Mouse (Mus musculus) lung, embryonic 14.5 days (tissue): ENCODE measurements around the gene Grin1. TPM values are rescaled to one million over a fixed set of nuclear protein-coding genes. Genes with fewer than 3 reads are reported as not detected.

Experiments used
- ATAC-seq: fragments of 200-750 bp; cut with Nextera tagmentation; 2 replicates; pipeline ENCODE4 v1.8.0; 2017; ENCODE audit warnings: mild to moderate bottlenecking, moderate TSS enrichment, moderate library complexity; ENCODE audit not compliant: insufficient read depth
- DNase-seq: peaks from one replicate; pipeline ENCODE4 v3.0.0-alpha.2; 2015
- H3K27ac ChIP-seq: fragments of 300-500 bp; sonication (generic); 2 replicates; pipeline ENCODE4 v1.5.1; 2014; ENCODE audit warnings: low read depth, mild to moderate bottlenecking, moderate library complexity
- H3K27me3 ChIP-seq: fragments of 300-500 bp; sonication (generic); 2 replicates; pipeline ENCODE4 v1.6.1; 2014; ENCODE audit warnings: low read length, control low read depth; ENCODE audit not compliant: insufficient read depth
- H3K36me3 ChIP-seq: fragments of 300-500 bp; sonication (generic); 2 replicates; pipeline ENCODE4 v1.6.1; 2014; ENCODE audit warnings: control low read depth; ENCODE audit not compliant: insufficient read depth
- H3K4me1 ChIP-seq: fragments of 300-500 bp; sonication (generic); 2 replicates; pipeline ENCODE4 v1.6.1; 2014; ENCODE audit warnings: antibody characterized with exemption, control low read depth; ENCODE audit not compliant: insufficient read depth
- H3K4me2 ChIP-seq: fragments of 300-500 bp; sonication (generic); 2 replicates; pipeline ENCODE4 v1.6.1; 2014; ENCODE audit warnings: mild to moderate bottlenecking
- H3K4me3 ChIP-seq: fragments of 300-500 bp; sonication (generic); 2 replicates; pipeline ENCODE4 v1.5.1; 2014; ENCODE audit warnings: low read depth, low read length
- H3K9ac ChIP-seq: fragments of 300-500 bp; sonication (generic); 2 replicates; pipeline ENCODE4 v1.6.1; 2014
- H3K9me3 ChIP-seq: fragments of 300-500 bp; sonication (generic); 2 replicates; pipeline ENCODE4 v1.6.1; 2016; ENCODE audit warnings: low read depth, low read length, control low read depth
- CTCF ChIP-seq: IDR thresholded peaks from 2 replicates; pipeline ENCODE4 v1.5.1; 2016; ENCODE audit warnings: antibody characterized with exemption, low read depth
- WGBS: fragments of 180-500 bp; shearing (Covaris S2); extraction: QIAGEN DNeasy Blood & Tissue Kit; methylation state at CpG from one replicate; pipeline ENCODE4 v1.1.7; 2014; 5-methylcytosine and 5-hydroxymethylcytosine counted together
- polyA plus RNA-seq: library from polyadenylated mRNA; unstranded; fragments of >200 nt; fragmentation: Nextera tagmentation; extraction: Ambion mirVana; gene quantifications from 2 replicates; pipeline ENCODE4 v1.2.1, GENCODE M21; 2014

The Grin1 gene
- polyA plus RNA-seq, 1 experiment from 2014 or later = 0.84 TPM

DNA sequence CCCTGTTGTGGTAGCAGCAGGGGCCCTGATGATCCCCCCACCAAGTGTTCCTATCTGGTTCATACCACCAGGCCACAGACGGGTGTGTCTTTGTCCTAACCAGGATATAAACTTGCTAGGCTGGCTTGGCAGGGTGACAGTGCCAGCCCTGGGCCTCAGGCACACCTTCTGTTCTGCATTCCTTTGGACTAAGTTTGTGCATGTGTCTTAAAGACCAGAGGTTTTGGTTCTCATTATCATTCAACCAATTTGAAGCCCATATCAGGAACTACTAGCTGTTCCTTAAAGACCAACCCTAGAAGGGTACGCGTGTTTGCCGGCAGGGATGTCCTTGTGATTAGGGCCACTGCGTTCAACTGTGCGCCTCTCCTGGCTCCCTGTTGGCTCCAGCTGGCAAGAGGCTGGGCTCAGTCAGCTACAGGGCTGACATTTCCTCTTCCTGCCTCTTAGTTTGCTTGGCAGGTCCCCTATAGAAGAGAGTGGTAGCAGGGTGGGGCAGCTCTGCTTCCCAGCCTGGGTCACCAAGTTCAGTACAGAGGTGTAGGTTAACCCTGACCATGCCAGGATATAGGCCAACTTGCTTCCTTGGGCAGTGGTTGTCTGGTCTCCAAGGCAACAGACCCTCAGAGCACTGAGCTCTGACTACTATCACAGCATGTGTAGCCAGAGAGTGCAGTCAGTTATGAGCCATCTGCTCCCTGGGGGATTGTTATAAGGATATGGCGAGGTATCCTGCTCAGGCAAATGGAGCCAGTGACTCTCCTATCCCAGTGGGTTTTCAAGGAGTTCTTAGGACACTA is 31.9 kb downstream of the Grin1 start:
- 48% methylated on average over 7 of the region's 7 CpGs for WGBS
- no peak for TF ChIP-seq CTCF
- no peak overlapping the region for H3K9ac ChIP-seq
- H3K4me1 ChIP-seq = 0 out of 2 replicates have a peak, but pooled peaks cover 2% of the 10 kb centered on the region
- ATAC-seq (peak; percentile 55; the same call in 1 of the 2 replicates), DNase-seq (peak; percentile 41)
- no peak overlapping the region for H3K4me2 ChIP-seq
- no peaks in the 10 kb centered on the region for H3K9me3 ChIP-seq
- H3K36me3 ChIP-seq = peaks cover 42% of the 10 kb centered on the region
- peaks cover 42% of the 10 kb centered on the region for H3K27me3 ChIP-seq
- peak overlapping the region; percentile 26; the same call in 1 of the 2 replicates for H3K27ac ChIP-seq
- no peak overlapping the region for H3K4me3 ChIP-seq

- H3K9ac ChIP-seq = no peak overlapping the region
- 53% methylated on average over 1 of the region's 1 CpGs for WGBS
- no peak for TF ChIP-seq CTCF
- peak overlapping the region; percentile 26; the same call in 1 of the 2 replicates for H3K27ac ChIP-seq
- H3K4me2 ChIP-seq = no peak overlapping the region
- ATAC-seq (no peak; the same call in 1 of the 2 replicates), DNase-seq (no peak)
- 0 out of 2 replicates have a peak, but pooled peaks cover 2% of the 10 kb centered on the region for H3K4me1 ChIP-seq
- peaks cover 47% of the 10 kb centered on the region for H3K36me3 ChIP-seq
- H3K4me3 ChIP-seq = no peak overlapping the region
- peaks cover 35% of the 10 kb centered on the region for H3K27me3 ChIP-seq
- no peaks in the 10 kb centered on the region for H3K9me3 ChIP-seq
Measured at GRCm38 (mm10) chr2:25286314-25286713, 32.7 kb downstream of the Grin1 start.

- no peak for TF ChIP-seq CTCF
- Histone ChIP-seq H3K4me3 (no peak overlapping the region), H3K36me3 (peaks cover 52% of the 10 kb centered on the region), H3K4me2 (no peak overlapping the region), H3K9me3 (no peaks in the 10 kb centered on the region), H3K27me3 (peaks cover 27% of the 10 kb centered on the region), H3K27ac (no peak overlapping the region; the same call in 1 of the 2 replicates), H3K9ac (no peak overlapping the region), H3K4me1 (0 out of 2 replicates have a peak, but pooled peaks cover 2% of the 10 kb centered on the region)
- ATAC-seq = no peak
- 86% methylated on average over 2 of the region's 2 CpGs for WGBS
- DNase-seq = no peak
Measured at GRCm38 (mm10) chr2:25285551-25285950, 33.4 kb downstream of the Grin1 start.

- Histone ChIP-seq H3K36me3 (peaks cover 92% of the 10 kb centered on the region), H3K4me2 (no peak overlapping the region), H3K9ac (no peak overlapping the region), H3K9me3 (no peaks in the 10 kb centered on the region), H3K4me1 (no peaks in the 10 kb centered on the region), H3K27me3 (no peaks in the 10 kb centered on the region), H3K4me3 (no peak overlapping the region), H3K27ac (no peak overlapping the region)
- 59% methylated on average over 13 of the region's 13 CpGs for WGBS
- peak; percentile 84 for TF ChIP-seq CTCF
- DNase-seq (peak; percentile 90), ATAC-seq (no peak)
Measured at GRCm38 (mm10) chr2:25278928-25279882, 39.8 kb downstream of the Grin1 start.

DNA sequence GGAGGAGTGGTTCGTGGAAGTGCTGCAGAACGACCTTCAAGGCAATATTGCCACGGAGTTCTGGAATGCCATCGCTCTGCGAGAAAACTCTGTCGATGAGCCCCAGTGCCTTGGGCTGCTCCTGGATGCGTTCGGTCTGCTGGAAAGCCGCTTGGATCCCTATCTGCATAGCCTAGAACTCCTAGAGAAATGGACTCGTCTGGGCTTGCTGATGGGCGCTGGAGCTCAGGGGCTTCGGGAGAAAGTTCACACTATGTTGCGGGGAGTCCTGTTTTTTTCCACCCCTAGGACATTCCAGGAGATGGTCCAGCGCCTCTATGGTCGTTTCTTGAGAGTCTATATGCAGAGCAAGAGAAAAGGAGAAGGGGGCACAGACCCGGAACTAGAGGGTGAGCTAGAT is 46.0 kb downstream of the Grin1 start:
- no peaks in the 10 kb centered on the region for H3K9me3 ChIP-seq
- no peak for ATAC-seq
- peak overlapping the region; percentile 95 for H3K4me3 ChIP-seq
- no peak for TF ChIP-seq CTCF
- peaks cover 74% of the 10 kb centered on the region for H3K36me3 ChIP-seq
- no peak overlapping the region for H3K27ac ChIP-seq
- whole genome bisulfite sequencing = 29% methylated on average over 16 of the region's 16 CpGs
- DNase-seq = no peak
- peak overlapping the region; percentile 86 for H3K9ac ChIP-seq
- H3K4me2 ChIP-seq = peak overlapping the region; percentile 96
- H3K27me3 ChIP-seq = no peaks in the 10 kb centered on the region
- H3K4me1 ChIP-seq = peaks cover 15% of the 10 kb centered on the region

- Histone ChIP-seq H3K27me3 (no peaks in the 10 kb centered on the region), H3K9ac (peak overlapping the region; percentile 86), H3K4me1 (peaks cover 15% of the 10 kb centered on the region), H3K4me2 (peak overlapping the region; percentile 96), H3K27ac (peak overlapping the region; percentile 58; the same call in 1 of the 2 replicates), H3K9me3 (no peaks in the 10 kb centered on the region), H3K4me3 (peak overlapping the region; percentile 95), H3K36me3 (peaks cover 69% of the 10 kb centered on the region)
- TF ChIP-seq CTCF = no peak
- ATAC-seq (peak; percentile 69), DNase-seq (peak; percentile 17)
- 0% methylated on average over 28 of the region's 29 CpGs for WGBS
Measured at GRCm38 (mm10) chr2:25272515-25272914, 46.5 kb downstream of the Grin1 start.
